Mouse (Mus musculus): ENCODE results near the gene Cyp2e1.
"Not testable (repeated sequence)": the region's sequence is repeated elsewhere in the genome, so short reads cannot be mapped to it uniquely, and the experiment has no call there.

Cyp2e1 gene

GRCm38 (mm10) chr7:140763447-140764020 lies at the start of gene Cyp2e1:
Gene Cyp2e1, plus strand, starts transcription at chr7:140763739.
- DNase-seq, result no peak

GRCm38 (mm10) chr7:140717155-140718055 lies 46.1 kb upstream of the Cyp2e1 start:
- DNase-seq, result no peak

DNA sequence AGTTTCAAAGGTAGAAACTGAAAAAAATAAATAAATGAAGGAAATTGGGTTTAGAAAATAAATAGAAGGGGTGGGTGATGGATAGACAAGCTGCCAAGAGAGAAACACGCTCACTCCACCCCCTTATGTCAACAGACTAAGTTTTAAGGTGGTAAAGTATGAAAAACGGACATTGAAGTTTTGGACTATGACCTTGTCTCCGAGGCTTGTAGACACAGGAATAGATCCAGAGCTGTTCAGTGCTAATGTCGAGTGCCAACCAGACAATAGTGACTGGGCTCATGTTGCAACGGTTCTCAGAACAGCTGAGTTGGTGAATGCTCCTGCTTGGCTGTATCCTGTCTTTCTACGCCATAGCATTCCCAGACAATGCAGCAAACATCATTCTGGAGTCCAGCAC lies 42.4 kb upstream of the Cyp2e1 start:
- DNase-seq, result no peak

- no peak for DNase-seq
Observed at GRCm38 (mm10) chr7:140725558-140725957, 38.0 kb upstream of the Cyp2e1 start.

GRCm38 (mm10) chr7:140733162-140733561 lies 30.4 kb upstream of the Cyp2e1 start:
- no peak for DNase-seq

- DNase-seq, result no peak
Observed at GRCm38 (mm10) chr7:140747402-140747801, 16.1 kb upstream of the Cyp2e1 start.

DNA sequence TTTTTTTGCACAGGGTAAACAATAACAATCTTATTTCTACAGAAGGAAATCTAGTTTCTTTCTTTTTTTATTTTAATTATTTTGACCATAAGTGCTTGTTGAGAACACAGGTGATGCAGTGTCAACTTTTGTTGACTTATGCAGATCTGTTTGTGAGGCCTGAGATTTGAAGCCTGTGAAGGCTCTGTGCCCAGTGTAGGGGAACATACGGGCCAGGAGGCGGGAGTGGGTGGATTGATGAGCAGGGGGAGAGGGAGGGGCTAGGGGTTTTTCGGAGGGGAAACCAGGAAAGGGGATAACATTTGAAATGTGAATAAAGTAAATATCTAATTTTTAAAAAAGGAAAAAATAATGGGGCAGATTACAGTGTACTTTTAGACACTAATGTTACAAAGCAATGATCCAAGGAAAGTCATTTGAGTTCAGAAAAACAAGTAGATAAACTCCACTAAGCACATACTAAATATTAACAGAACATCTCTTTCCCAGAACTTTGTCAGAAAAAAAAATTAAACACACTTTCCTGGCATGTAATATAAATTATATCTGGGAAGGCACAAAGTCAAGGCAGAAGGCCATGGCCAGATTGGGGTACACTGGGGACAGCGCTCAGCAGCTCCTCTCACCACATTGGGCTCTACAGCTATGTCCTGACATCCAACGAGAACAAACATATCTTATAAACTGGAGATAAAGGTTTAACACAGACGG lies 15.3 kb upstream of the Cyp2e1 start:
- no peak for DNase-seq

DNA sequence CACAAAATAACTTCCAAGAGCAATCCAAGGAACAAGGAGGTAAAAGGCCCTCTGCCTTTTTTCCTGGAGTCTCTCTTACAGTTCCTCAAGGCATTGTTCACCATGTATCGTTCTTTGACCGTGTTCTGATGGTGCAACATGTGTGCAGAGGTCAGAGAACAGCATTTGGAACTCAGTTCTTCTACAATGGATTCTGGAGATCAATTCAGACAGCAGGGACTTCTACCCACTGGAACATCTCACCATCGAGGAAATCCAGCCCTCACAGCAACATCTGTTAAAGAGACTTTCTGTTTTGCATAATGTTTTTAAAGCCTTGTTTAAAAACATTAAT lies 14.7 kb upstream of the Cyp2e1 start:
- DNase-seq, result no peak

DNA sequence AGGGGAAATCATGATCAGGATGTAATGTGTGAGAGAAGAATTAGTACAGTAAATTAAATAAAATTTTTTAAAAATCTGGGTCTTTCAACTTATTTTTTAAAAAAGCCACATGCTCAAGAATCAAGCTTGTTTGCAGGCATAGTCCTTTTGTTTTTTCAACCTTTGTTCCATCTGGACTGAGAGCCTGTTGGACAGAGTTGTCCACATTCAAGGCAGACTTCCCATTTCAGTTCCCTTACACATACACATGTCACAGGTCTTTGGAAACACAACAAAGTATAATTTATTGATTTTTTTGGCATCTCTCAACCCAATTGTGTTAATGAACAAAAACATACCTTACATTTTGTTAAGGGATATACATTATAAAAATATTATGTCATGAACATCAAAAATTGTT lies 9.0 kb upstream of the Cyp2e1 start:
- DNase-seq, result no peak

DNA sequence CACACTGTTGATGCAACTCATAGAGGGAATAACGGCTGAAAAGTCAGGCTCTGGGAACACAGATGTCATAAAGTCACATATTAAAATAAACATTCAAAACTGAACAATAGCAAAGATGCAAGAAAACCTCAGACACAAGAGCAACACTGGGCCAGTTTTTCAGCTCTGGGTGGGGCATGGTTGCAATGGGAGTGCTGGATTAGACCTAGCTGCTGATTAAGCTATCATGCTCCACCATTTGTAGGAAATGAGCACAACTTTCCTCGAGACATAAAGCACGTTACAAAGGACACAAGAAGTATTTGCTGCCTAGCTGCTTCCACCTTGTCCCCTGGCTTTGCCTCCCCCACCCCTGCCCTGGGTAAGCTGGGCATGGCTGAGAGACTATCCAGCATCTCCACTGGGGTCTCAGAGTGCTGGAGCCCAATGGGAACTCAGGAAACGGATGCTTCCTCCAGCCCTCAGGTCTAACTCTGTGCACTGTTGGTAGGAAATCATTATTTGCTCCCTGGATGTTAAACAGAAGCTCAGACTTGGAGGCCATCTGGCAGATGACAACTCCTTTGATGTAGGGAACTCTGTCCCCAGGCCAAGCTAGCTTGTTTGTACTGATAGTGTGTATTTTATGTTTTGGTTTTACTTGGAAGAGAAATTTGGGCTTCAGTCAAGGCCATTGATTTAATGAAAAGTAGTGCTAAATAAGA lies 7.2 kb upstream of the Cyp2e1 start:
- DNase-seq, result no peak

GRCm38 (mm10) chr7:140760647-140761046 lies 2.9 kb upstream of the Cyp2e1 start:
- no peak for DNase-seq

DNA sequence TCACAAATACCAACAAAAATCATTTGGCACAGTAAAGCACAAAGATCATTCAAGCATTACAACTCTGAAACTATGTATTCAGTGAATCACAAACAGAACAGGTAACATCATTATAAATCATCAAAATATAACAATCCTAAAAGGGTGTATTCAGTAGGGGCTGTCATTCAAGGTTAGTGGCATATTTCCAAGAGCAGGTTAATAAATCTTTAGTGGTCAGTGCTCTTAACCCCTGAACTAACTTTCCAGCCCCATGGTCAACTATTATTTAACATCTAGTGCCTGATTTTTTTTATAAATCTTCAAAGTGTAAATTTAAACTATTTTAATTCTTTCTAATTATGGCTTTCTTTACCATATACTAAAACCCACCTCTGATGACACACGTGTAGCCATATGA lies 1.9 kb downstream of the Cyp2e1 start:
- not testable (repeated sequence) for DNase-seq

- no peak for DNase-seq
Observed at GRCm38 (mm10) chr7:140765888-140766739, 2.6 kb downstream of the Cyp2e1 start.

DNA sequence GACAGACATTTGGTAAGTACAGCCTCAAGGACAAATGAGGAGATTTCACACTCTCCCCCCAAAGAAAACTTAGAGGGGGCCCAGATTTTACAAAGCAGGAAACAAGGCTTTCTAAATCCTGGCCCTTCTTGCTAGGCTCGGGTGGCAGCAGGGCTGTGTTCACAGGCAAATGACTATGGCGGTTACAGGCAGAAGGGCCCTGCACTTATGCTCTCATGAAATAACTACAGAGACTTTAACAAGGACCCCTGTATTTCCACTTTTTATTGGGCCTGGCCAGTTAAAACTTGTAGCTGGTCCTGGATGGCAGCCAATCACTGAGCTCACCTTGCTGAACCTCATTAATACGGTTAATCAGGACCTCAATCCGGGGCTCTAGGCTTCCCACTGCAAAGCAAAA lies 17.0 kb downstream of the Cyp2e1 start:
- no peak for DNase-seq

DNA sequence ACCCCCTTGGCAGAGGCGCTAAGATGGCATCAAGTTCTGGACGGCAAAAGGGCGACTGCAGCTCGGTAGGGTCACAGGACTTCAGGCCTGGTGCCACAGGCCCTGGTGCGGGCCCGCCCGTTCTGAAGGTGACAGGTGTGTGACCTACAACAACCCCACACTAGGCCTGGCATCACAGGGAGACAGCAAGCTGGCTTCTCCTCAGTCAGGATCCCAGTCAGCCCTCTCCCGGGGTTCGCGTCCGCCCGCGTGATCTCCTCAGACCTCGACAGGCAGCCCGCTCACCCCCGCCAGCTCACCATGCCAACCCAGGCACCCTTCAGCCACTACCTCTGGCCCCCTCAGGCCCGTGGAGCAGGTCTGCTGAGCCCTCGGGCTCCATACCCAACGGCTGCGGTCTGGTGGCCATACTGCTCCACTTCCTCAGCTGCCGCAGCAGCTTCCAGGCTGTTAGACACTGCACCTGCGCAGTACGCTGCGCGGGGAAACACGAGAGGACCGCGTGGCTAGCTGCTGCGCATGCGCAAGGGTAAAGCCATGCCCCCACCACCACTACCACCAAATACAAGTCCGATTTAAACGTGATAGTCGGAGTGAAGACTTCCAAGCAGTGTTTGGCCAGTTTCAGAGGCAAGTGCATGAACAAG lies 24.0 kb downstream of the Cyp2e1 start, which contains the start of gene Syce1:
TSS of gene Syce1 (minus strand) at position 447 of the 647 bp plus-strand sequence.
- DNase-seq, result no peak

DNA sequence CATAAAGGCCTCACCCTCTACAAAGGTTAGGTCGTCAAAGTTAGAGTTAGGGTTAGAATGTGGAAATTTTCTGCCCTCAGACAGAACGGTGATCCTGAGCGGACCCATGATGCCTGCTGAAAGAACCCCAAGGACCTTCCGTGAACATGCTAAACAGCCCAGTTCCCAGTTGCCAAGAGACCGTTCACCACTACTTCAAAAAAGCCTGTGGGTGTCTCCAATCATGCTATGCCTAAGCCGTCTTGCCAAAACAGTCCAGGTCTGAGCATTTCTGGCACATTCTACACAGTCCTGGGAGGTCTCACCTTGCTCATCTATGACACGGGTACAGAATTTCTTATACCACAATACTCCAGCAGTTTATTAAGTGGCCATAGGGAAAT lies 24.5 kb downstream of the Cyp2e1 start:
- no peak for DNase-seq

DNA sequence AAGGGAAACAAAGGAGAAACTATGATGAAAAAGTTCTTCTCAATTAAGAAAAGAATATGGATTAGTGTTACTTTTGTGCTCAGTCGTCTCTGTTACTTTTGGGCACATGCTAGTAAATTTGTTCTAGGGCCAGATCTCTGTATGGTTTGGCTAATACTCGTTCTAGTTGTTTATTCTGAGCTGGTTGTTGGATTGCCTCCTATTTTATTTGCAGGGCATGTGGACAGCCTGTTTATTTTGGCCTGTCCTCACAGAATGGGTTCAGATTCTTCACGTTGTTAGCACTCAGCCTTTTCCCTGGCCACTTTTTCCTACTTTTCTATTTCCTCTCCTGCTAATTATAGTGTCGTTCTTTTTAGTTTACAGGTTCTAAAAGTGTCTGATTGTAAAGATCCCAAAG lies 30.0 kb downstream of the Cyp2e1 start:
- DNase-seq, result no peak

- DNase-seq, result no peak
Observed at GRCm38 (mm10) chr7:140797619-140798018, 34.1 kb downstream of the Cyp2e1 start.

DNA sequence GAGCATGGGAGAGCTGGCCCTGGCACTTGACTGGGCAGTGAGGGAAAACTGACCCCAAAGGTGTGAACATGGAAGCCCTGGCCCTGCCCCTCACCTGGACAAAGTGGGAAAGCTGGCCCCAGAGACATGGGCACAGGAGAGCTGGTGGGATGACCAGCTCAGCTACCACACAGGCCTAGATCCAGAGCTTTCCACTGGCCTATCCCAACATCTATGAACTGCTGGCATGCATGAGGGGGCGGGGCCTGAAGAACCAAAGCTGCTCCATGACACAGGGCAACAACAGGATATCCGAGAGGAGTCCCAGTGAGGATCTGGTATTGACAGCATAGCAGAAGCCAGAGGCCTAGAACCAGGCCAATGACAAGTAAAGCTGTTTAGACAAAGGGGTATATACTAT lies 34.7 kb downstream of the Cyp2e1 start:
- no peak for DNase-seq

DNA sequence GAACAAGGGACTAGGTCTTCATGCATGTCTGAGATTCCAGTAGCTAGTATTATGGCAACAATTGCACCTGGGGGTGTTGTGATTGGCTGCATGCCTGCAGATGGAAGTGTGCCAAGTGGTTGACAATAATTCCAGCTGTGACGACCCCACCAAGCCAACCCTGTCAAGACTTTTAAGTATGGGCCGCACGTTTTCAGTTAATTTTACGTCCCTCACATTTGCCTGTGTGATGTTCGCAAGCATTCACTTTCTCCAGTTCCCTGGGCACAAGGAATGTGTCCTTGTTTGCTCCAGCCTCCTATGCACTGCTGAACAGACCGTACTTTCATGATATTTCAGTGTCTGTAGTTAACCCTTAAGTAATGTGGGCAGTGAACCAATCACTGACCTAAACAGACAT lies 39.1 kb downstream of the Cyp2e1 start:
- DNase-seq, result no peak

DNA sequence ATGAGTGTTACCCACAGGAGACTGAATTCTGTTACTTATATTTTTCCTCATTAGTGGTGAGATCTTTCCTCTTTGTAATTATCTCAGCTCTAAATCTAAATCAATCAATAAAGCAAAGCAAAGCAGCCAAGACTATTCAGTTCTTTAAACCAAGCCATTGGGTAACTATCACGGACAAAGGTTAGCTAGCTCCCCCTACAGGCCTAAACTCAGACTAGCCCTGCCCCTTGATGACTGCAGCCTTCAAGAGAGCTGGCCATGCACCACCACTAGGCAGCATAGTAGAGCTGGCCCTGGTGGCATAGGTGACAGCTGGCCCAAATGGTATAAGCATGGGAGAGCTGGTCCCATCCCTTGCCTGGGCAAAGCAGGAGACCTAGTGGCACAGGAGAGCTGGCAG lies 42.2 kb downstream of the Cyp2e1 start:
- DNase-seq, result peak; percentile 28

GRCm38 (mm10) chr7:140810496-140810895 lies 47.0 kb downstream of the Cyp2e1 start:
- DNase-seq, result no peak

All from embryo, embryonic 11 days (tissue).